Mouse (Mus musculus) embryo, embryonic 10 days (tissue): Measurements from ENCODE around the gene Inha.

ENCODE experiments used
- DNase-seq: peaks from one replicate; pipeline ENCODE4 v3.0.0-alpha.2; 2015; ENCODE audit warnings: low spot score

Gene Inha

GRCm38 (mm10) chr1:75507006-75507405 is at the start of gene Inha:
Inha (plus strand) TSS chr1:75507077.
- DNase-seq: no peak

GRCm38 (mm10) chr1:75457710-75458024 is 49.2 kb upstream of the Inha start:
- DNase-seq: peak; percentile 73

GRCm38 (mm10) chr1:75458025-75458788 is 48.7 kb upstream of the Inha start:
- peak; percentile 71 for DNase-seq

GRCm38 (mm10) chr1:75458789-75459684 is 47.8 kb upstream of the Inha start:
- no peak for DNase-seq

- no peak for DNase-seq
These were observed 46.6 kb upstream of the Inha start for GRCm38 (mm10) chr1:75460297-75460696.

GRCm38 (mm10) chr1:75462636-75463035 is 44.2 kb upstream of the Inha start:
- peak; percentile 31 for DNase-seq

GRCm38 (mm10) chr1:75463652-75464204 is 43.1 kb upstream of the Inha start:
- DNase-seq: peak; percentile 8

- DNase-seq: peak; percentile 86
These were observed 39.5 kb upstream of the Inha start for GRCm38 (mm10) chr1:75467215-75467927.

- DNase-seq: no peak
These were observed 37.5 kb upstream of the Inha start for GRCm38 (mm10) chr1:75469287-75469825.

GRCm38 (mm10) chr1:75476441-75476840 is 30.4 kb upstream of the Inha start:
- no peak for DNase-seq

GRCm38 (mm10) chr1:75477264-75477965 is 29.5 kb upstream of the Inha start:
- DNase-seq: peak; percentile 92

GRCm38 (mm10) chr1:75477966-75478290 is 28.9 kb upstream of the Inha start:
- no peak for DNase-seq

GRCm38 (mm10) chr1:75478497-75478896 is 28.4 kb upstream of the Inha start:
- DNase-seq: peak; percentile 44

GRCm38 (mm10) chr1:75478916-75479634 is 27.8 kb upstream of the Inha start, which contains the start of the genes Chpf and Tmem198:
Chpf (minus strand) TSS chr1:75479307.
Tmem198 (plus strand) TSS chr1:75479532.
- peak; percentile 99 for DNase-seq

- DNase-seq: no peak
These were observed 27.3 kb upstream of the Inha start for GRCm38 (mm10) chr1:75479635-75479989.

- DNase-seq: no peak
These were observed 26.8 kb upstream of the Inha start for GRCm38 (mm10) chr1:75480036-75480435.

- no peak for DNase-seq
These were observed 26.1 kb upstream of the Inha start for GRCm38 (mm10) chr1:75480735-75481134.

- no peak for DNase-seq
These were observed 20.3 kb upstream of the Inha start for GRCm38 (mm10) chr1:75486561-75486960.

- DNase-seq: no peak
These were observed 19.9 kb upstream of the Inha start for GRCm38 (mm10) chr1:75487040-75487404.

GRCm38 (mm10) chr1:75487405-75488161 is 19.3 kb upstream of the Inha start:
- peak; percentile 91 for DNase-seq
